Mouse (Mus musculus) neural tube, embryonic 11.5 days (tissue): Measurements from ENCODE around the gene Mia2. TPM values are rescaled to one million over a fixed set of nuclear protein-coding genes. Genes with fewer than 3 reads are reported as not detected.

Experiments
- ATAC-seq: fragments of 200-750 bp; cut with Nextera tagmentation; 2 replicates; pipeline ENCODE4 v1.8.0; 2017; ENCODE audit warnings: moderate number of reproducible peaks, mild to moderate bottlenecking, moderate TSS enrichment, moderate library complexity; ENCODE audit not compliant: insufficient read depth, low FRiP score, low TSS enrichment
- DNase-seq: peaks from one replicate; pipeline ENCODE4 v3.0.0-alpha.2; 2015; ENCODE audit warnings: low spot score
- H3K27ac ChIP-seq: fragments of 300-500 bp; sonication (generic); 2 replicates; pipeline ENCODE4 v1.5.1; 2014; ENCODE audit warnings: low read depth, mild to moderate bottlenecking, low read length
- H3K27me3 ChIP-seq: fragments of 300-500 bp; sonication (generic); 2 replicates; pipeline ENCODE4 v1.6.1; 2014; ENCODE audit warnings: mild to moderate bottlenecking, low read length, mixed read lengths; ENCODE audit not compliant: control insufficient read depth, insufficient read depth
- H3K36me3 ChIP-seq: fragments of 300-500 bp; sonication (generic); 2 replicates; pipeline ENCODE4 v1.6.1; 2014; ENCODE audit warnings: mild to moderate bottlenecking, low read length, moderate library complexity, mixed read lengths; ENCODE audit not compliant: control insufficient read depth, insufficient read depth
- H3K4me1 ChIP-seq: fragments of 300-500 bp; sonication (generic); 2 replicates; pipeline ENCODE4 v1.6.1; 2014; ENCODE audit warnings: low read length, mixed read lengths; ENCODE audit not compliant: control insufficient read depth, insufficient read depth
- H3K4me2 ChIP-seq: fragments of 300-500 bp; sonication (generic); 2 replicates; pipeline ENCODE4 v1.6.1; 2014; ENCODE audit warnings: low read depth, mild to moderate bottlenecking, moderate library complexity
- H3K4me3 ChIP-seq: fragments of 300-500 bp; sonication (generic); 2 replicates; pipeline ENCODE4 v1.5.1; 2014; ENCODE audit warnings: low read depth, low read length
- H3K9ac ChIP-seq: fragments of 300-500 bp; sonication (generic); 2 replicates; pipeline ENCODE4 v1.6.1; 2014; ENCODE audit warnings: mild to moderate bottlenecking, low read length
- H3K9me3 ChIP-seq: fragments of 300-500 bp; sonication (generic); 2 replicates; pipeline ENCODE4 v1.6.1; 2016; ENCODE audit warnings: low read length; ENCODE audit not compliant: control insufficient read depth
- WGBS: fragments of 180-500 bp; shearing (Covaris S2); extraction: QIAGEN DNeasy Blood & Tissue Kit; methylation state at CpG from one replicate; pipeline ENCODE4 v1.1.7; 2014; 5-methylcytosine and 5-hydroxymethylcytosine counted together
- polyA plus RNA-seq: library from polyadenylated mRNA; unstranded; fragments of >200 nt; fragmentation: Nextera tagmentation; extraction: Ambion mirVana; gene quantifications from 2 replicates; pipeline ENCODE4 v1.2.1, GENCODE M21; 2014

Gene Mia2
- polyA plus RNA-seq, 1 experiment from 2014 or later = 58.1 TPM

DNA sequence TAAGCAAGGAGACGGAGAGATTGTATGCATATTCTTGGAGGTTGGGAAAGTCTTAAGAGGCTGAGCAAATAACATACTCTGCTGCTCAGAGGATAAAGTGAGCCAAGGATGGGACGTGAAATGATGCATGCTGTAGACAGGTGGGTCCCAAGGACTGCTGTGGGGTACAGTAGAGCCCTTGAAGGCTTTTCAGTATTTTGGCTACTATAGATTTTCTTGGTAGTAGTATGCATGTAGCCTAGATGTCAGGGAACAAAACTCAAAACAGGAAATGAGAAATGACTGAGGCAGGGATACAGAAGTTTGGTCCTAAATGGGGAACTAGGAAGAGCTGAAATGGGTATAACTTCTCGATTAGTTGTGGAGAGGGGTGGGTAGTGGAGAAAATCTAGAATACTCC, 36.9 kb downstream of the Mia2 start:
- H3K27ac ChIP-seq = no peak overlapping the region
- H3K36me3 ChIP-seq = no peaks in the 10 kb centered on the region
- H3K9ac ChIP-seq = 0 out of 2 replicates have a peak overlapping the region, but pooled peaks have one; percentile 16
- peak overlapping the region; percentile 38 for H3K4me2 ChIP-seq
- no peaks in the 10 kb centered on the region for H3K9me3 ChIP-seq
- H3K27me3 ChIP-seq = no peaks in the 10 kb centered on the region
- peaks cover 8% of the 10 kb centered on the region for H3K4me1 ChIP-seq
- ATAC-seq = no peak
- DNase-seq = no peak
- 67% methylated on average over 3 of the region's 3 CpGs for WGBS
- peak overlapping the region; percentile 84 for H3K4me3 ChIP-seq

DNA sequence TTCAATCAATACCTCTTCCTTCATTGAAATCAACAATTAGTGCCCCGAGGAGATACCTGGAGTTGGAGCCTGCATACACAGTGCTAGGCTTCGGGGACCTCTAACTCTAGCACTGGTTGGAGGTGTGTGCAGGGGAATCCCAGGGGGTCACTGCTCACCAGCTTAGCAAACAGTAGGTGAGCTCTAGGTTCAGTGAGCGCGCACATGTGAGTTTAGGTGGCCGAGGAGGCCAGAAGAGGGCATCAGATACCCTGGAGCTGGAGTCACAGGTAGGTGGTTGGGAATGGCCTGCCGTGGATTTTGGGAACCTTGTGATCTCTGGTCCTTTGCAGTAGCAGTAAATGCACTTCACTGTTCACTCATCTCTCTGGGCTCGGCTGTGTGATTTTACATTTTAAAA, 37.3 kb downstream of the Mia2 start:
- Histone ChIP-seq H3K27ac (no peak overlapping the region), H3K27me3 (no peaks in the 10 kb centered on the region), H3K9me3 (no peaks in the 10 kb centered on the region), H3K4me1 (peaks cover 8% of the 10 kb centered on the region), H3K4me2 (no peak overlapping the region), H3K9ac (no peak overlapping the region), H3K4me3 (no peak overlapping the region), H3K36me3 (no peaks in the 10 kb centered on the region)
- no peak for ATAC-seq
- DNase-seq = no peak
- 87% methylated on average over 7 of the region's 7 CpGs for WGBS

DNA sequence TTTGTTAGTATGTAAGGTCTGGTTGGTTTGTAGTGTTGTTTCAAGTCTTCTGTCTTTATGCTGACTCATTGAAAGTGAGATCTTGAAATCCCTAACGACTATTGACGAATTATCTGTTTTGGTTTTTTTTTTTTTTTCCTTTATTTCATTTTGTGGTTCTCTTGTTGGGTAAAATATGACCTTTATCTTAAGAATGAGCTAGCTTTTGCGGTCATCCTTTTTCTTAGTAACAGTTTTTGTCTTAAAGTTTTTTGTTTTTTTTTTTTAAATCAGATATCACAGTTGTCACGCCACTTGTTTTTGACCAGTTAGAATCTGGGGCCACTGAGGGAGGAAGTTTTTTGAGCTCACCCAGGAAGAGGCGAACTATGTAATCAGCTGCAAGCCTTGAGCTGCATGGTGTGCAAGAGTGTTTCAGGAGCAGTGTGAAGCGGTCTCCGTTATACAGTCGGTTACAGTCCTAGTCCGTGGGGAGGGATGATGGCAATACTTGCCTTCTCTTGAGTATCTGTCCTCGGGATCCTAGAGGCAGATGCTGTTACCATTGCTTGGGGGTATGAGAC, 37.9 kb downstream of the Mia2 start:
- H3K9me3 ChIP-seq = no peaks in the 10 kb centered on the region
- no peak overlapping the region for H3K4me2 ChIP-seq
- no peak for ATAC-seq
- no peak overlapping the region for H3K27ac ChIP-seq
- no peak overlapping the region for H3K9ac ChIP-seq
- H3K27me3 ChIP-seq = no peaks in the 10 kb centered on the region
- no peak for DNase-seq
- H3K4me3 ChIP-seq = no peak overlapping the region
- no peaks in the 10 kb centered on the region for H3K36me3 ChIP-seq
- WGBS = 91% methylated on average over 10 of the region's 10 CpGs
- H3K4me1 ChIP-seq = peaks cover 8% of the 10 kb centered on the region

DNA sequence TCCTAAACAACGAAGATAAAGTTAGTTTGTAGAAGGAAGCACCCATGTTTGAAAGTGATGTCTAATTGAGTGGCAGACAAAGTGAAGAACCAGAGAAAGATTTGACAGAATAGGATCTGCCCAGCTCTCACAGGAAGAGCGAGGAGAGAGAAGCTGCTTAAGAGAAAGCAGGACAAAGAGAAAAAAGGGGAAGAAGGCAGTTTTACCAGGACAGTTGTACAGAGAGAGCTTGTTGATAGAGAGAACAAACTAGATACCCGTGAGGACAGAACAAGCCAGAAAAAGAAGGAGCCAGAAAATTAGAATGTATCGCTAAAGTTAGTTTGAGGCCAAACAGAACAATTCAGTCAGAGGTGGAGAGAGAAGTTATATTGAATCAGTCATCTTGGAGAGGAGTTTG, 39.5 kb downstream of the Mia2 start:
- Histone ChIP-seq H3K27me3 (no peaks in the 10 kb centered on the region), H3K4me2 (no peak overlapping the region), H3K4me1 (peaks cover 7% of the 10 kb centered on the region), H3K27ac (no peak overlapping the region), H3K9me3 (no peaks in the 10 kb centered on the region), H3K4me3 (no peak overlapping the region), H3K9ac (no peak overlapping the region), H3K36me3 (no peaks in the 10 kb centered on the region)
- DNase-seq (no peak), ATAC-seq (no peak)
- WGBS = 94% methylated on average over 4 of the region's 4 CpGs

DNA sequence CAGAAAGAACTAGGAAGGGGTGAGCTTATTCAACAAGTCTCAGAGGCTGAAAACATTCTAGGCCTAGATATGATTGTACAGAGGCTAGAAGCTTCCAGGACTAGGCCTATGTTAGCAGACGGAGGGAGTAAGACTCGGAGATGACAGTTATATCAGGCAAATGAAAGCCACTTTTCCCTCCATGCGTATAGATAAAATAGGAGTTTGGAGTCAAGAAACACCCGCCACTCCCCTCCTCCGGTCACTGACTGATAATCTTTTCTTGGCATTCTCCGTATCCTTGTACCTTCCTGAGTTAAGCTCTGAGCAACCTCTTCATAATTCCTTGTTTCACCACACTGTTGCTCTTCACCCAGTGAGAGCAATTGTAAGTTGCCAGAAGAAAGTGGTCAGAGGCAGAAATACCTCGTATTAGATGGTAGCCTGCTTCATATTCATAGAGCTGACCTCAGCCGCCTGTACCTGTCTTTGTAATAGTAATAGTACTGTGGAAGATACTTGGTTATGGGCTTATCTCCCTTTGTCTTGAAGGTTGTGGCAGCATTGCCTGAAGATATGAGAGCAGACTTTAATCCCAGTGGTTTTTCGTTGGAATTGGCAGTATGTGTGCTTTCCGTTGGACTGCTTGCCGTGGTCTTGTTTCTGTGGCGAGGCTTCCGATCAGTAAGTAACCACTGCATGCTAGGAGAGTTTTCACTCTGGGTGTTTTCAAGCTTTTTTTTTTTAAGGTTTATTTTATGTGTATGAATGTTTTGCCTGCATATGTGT, 40.1 kb downstream of the Mia2 start:
- Histone ChIP-seq H3K27me3 (no peaks in the 10 kb centered on the region), H3K9me3 (no peaks in the 10 kb centered on the region), H3K9ac (no peak overlapping the region), H3K36me3 (no peaks in the 10 kb centered on the region), H3K4me2 (no peak overlapping the region), H3K4me3 (no peak overlapping the region), H3K4me1 (peaks cover 4% of the 10 kb centered on the region), H3K27ac (no peak overlapping the region)
- DNase-seq (no peak), ATAC-seq (no peak)
- WGBS = 95% methylated on average over 13 of the region's 13 CpGs

DNA sequence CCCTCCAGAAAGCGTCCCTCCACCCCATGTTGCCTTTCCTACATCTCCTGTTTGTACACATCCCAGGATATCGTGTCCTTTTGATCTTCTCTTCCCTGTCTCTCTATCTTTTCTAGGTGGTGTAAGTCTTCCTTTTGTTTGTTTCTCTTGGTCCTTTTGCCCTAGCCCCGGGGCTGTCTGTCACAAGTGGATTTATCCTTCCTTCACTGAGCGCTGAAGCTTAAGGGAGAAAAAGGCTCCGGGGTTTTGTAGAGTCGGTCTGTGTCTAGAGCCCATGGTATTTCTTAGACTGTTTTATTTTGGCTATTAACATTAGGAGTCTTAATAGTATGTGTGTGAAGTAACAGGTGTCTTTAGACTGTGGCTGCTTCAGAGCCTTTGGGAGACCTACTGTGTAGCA, 41.4 kb downstream of the Mia2 start:
- peaks cover 4% of the 10 kb centered on the region; the same call in 1 of the 2 replicates for H3K36me3 ChIP-seq
- DNase-seq = no peak
- 87% methylated on average over 6 of the region's 6 CpGs for WGBS
- ATAC-seq = no peak
- H3K4me2 ChIP-seq = no peak overlapping the region
- peaks cover 4% of the 10 kb centered on the region for H3K4me1 ChIP-seq
- H3K27ac ChIP-seq = no peak overlapping the region
- no peak overlapping the region for H3K4me3 ChIP-seq
- H3K27me3 ChIP-seq = no peaks in the 10 kb centered on the region
- H3K9me3 ChIP-seq = no peaks in the 10 kb centered on the region
- no peak overlapping the region for H3K9ac ChIP-seq

DNA sequence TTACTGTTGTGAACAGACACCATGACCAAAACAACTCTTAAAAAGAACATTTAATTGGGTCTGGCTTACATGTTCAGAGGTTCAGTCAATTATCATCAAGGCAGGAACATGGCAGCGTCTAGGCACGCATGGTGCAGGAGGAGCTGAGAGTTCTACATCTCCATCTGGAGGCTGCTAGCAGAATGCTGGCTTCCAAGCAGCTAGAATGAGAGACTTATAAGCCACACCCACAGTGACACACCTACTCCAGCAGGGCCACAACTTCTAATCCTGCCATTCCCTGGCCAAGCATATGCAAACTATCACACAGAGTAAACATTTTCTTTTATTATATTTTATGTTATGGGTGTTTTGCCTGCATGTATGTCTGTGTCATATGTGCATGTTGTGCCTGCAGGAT, 43.8 kb downstream of the Mia2 start:
- H3K4me1 ChIP-seq = no peaks in the 10 kb centered on the region
- H3K4me3 ChIP-seq = no peak overlapping the region
- no peak for ATAC-seq
- no peaks in the 10 kb centered on the region for H3K27me3 ChIP-seq
- 92% methylated on average over 2 of the region's 2 CpGs for WGBS
- H3K4me2 ChIP-seq = no peak overlapping the region
- H3K27ac ChIP-seq = no peak overlapping the region
- H3K36me3 ChIP-seq = peaks cover 4% of the 10 kb centered on the region; the same call in 1 of the 2 replicates
- DNase-seq = no peak
- H3K9ac ChIP-seq = no peak overlapping the region
- no peaks in the 10 kb centered on the region for H3K9me3 ChIP-seq

DNA sequence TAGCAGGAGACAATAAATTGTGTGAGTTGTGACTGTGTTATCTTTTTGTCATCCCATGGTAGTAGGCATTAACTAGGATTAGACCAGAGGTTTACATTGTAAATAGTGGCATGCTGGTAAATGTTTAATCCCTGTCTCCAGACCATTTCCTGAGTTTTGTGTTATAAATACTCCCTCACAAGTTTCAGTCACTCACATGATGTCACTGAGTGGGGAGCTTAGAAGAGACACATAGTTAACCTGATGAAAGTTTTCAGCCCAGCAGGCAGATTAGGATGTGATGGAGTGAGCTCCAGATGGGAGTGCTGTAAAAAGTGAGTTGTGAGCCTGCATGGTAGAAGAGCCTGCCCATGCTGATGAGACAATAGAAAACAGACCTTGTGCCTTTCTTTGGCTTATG, 49.5 kb downstream of the Mia2 start:
- peaks cover 7% of the 10 kb centered on the region for H3K36me3 ChIP-seq
- H3K4me1 ChIP-seq = no peaks in the 10 kb centered on the region
- no peak overlapping the region for H3K4me3 ChIP-seq
- no peak for DNase-seq
- H3K9me3 ChIP-seq = no peaks in the 10 kb centered on the region
- no peak overlapping the region for H3K9ac ChIP-seq
- no peaks in the 10 kb centered on the region for H3K27me3 ChIP-seq
- no peak for ATAC-seq
- H3K4me2 ChIP-seq = no peak overlapping the region
- no peak overlapping the region for H3K27ac ChIP-seq

DNA sequence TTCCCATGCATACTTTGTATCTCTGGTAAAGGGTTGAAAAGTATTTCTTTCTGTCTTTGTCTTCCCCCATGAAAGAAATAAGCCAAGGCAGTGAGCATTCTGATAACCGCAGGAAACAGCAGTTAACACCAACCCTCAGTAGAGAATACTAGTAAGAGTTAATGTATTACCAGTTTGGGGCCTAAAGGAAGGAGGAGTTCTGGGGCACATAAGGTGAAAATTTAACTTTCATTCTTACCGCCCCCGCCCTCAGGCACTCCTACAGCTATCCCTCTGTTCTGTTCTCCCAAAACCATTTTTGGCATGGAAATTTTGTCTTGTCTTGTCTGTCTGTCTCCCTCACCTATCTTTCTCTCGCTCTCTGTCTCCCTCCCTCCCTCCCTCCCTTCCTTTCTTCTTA, 54.1 kb downstream of the Mia2 start:
- H3K4me2 ChIP-seq = no peak overlapping the region
- no peak overlapping the region for H3K27ac ChIP-seq
- no peaks in the 10 kb centered on the region for H3K4me1 ChIP-seq
- WGBS = 86% methylated on average over 4 of the region's 4 CpGs
- ATAC-seq (no peak), DNase-seq (no peak)
- peaks cover 3% of the 10 kb centered on the region for H3K36me3 ChIP-seq
- no peak overlapping the region for H3K4me3 ChIP-seq
- H3K9ac ChIP-seq = no peak overlapping the region
- H3K27me3 ChIP-seq = no peaks in the 10 kb centered on the region
- no peaks in the 10 kb centered on the region for H3K9me3 ChIP-seq
